Mouse (Mus musculus): ENCODE data around the gene Zc3h6.

DNA sequence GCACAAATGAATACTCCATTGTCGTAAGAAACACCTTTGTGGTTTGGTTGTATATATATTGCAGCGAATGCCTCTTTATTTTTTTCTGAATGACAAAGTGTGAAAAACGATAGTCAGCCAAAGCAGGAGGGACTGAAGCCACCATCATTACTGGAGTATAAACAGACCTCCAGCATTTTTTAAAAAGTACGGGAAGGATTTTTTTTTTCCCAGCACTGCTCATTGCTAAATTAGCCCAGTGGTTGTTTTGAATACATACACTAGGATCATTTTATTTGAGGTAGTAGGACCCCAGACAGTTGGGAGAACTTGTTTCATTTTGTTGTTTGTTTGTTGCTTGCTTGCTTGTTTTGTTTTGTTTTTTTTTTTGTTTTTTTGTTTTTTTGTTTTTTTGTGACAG, 8.4 kb downstream of the Zc3h6 start:
- TF ChIP-seq GATA1 (IDR thresholded peaks at IDR 0.05; ENCODE audit: borderline replicate concordance, low read length) (no peak), FLI1 (IDR thresholded peaks at IDR 0.05; ENCODE audit: low read length) (no peak)
